Mouse (Mus musculus) heart, postnatal 0 days (tissue): Measurements from ENCODE around the gene Fat1. TPM values are rescaled to one million over a fixed set of nuclear protein-coding genes. Genes with fewer than 3 reads are reported as not detected.

Experiments used
- ATAC-seq: fragments of 200-750 bp; cut with Nextera tagmentation; 2 replicates; pipeline ENCODE4 v1.8.0; 2017; ENCODE audit warnings: low read depth, moderate number of reproducible peaks, moderate library complexity; ENCODE audit not compliant: insufficient read depth
- DNase-seq: peaks from one replicate; pipeline ENCODE4 v3.0.0-alpha.2; 2016; ENCODE audit warnings: low spot score
- H3K27ac ChIP-seq: fragments of 300-500 bp; sonication (generic); 2 replicates; pipeline ENCODE4 v1.5.1; 2014; ENCODE audit warnings: low read depth, mild to moderate bottlenecking
- H3K27me3 ChIP-seq: fragments of 300-500 bp; sonication (generic); 2 replicates; pipeline ENCODE4 v1.6.1; 2014; ENCODE audit warnings: low read length, mixed read lengths; ENCODE audit not compliant: control insufficient read depth, insufficient read depth
- H3K36me3 ChIP-seq: fragments of 300-500 bp; sonication (generic); replicated peaks from 2 replicates; pipeline ENCODE4 v1.6.1; 2014; ENCODE audit warnings: low read length, mixed read lengths; ENCODE audit not compliant: control insufficient read depth, insufficient read depth
- H3K4me1 ChIP-seq: fragments of 300-500 bp; sonication (generic); 2 replicates; pipeline ENCODE4 v1.6.1; 2014; ENCODE audit warnings: antibody characterized with exemption; ENCODE audit not compliant: control insufficient read depth, insufficient read depth
- H3K4me2 ChIP-seq: fragments of 300-500 bp; sonication (generic); 2 replicates; pipeline ENCODE4 v1.6.1; 2014; ENCODE audit warnings: low read depth, mild to moderate bottlenecking, low read length, moderate library complexity
- H3K4me3 ChIP-seq: fragments of 300-500 bp; sonication (generic); 2 replicates; pipeline ENCODE4 v1.5.1; 2014; ENCODE audit warnings: low read depth, low read length
- H3K9ac ChIP-seq: fragments of 300-500 bp; sonication (generic); replicated peaks from 2 replicates; pipeline ENCODE4 v1.6.1; 2014; ENCODE audit warnings: low read depth, low read length, mixed read lengths
- H3K9me3 ChIP-seq: fragments of 300-500 bp; sonication (generic); replicated peaks from 2 replicates; pipeline ENCODE4 v1.6.1; 2016; ENCODE audit warnings: low read length; ENCODE audit not compliant: control insufficient read depth
- CTCF ChIP-seq: IDR thresholded peaks from 2 replicates; pipeline ENCODE4 v1.5.1; 2016; ENCODE audit warnings: antibody characterized with exemption, control low read depth, low read depth
- EP300 ChIP-seq: IDR thresholded peaks from 2 replicates; pipeline ENCODE4 v1.6.1; 2016; ENCODE audit warnings: antibody characterized with exemption, low read depth
- WGBS: fragments of 180-500 bp; shearing (Covaris S2); extraction: QIAGEN DNeasy Blood & Tissue Kit; methylation state at CpG from one replicate; pipeline ENCODE4 v1.1.7; 2014; 5-methylcytosine and 5-hydroxymethylcytosine counted together
- polyA plus RNA-seq: library from polyadenylated mRNA; unstranded; fragments of >200 nt; fragmentation: Nextera tagmentation; extraction: Ambion mirVana; gene quantifications from 2 replicates; pipeline ENCODE4 v1.2.1, GENCODE M21; 2015
- total RNA-seq: library from RNA; depleted of rRNA; stranded (reverse); fragments of >200 nt; gene quantifications from 2 replicates; pipeline ENCODE4 v1.2.3, GENCODE M21; 2014; ENCODE audit warnings: low replicate concordance

Gene Fat1
- total and polyA plus RNA-seq, 2 experiments from 2014 or later: 5.1 to 42.8 TPM

DNA sequence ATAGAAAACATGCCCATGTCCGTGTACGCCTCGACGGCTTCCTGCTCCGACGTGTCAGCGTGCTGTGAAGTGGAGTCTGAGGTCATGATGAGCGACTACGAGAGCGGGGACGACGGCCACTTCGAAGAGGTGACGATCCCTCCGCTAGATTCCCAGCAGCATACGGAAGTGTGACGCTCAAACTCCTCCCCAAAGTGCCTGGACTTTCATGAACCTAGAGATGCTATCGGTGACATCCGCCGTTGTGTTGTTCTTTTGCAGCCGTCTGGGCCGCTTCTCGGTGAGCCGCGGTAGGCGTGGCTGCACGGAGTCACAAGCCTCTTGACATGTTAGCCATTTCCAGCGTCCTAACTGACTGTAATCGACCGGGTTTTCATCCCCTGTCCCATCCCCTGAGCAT, 116.0 kb downstream of the Fat1 start:
- WGBS: 92% methylated on average over 30 of the region's 30 CpGs
- no peak for ATAC-seq
- Histone ChIP-seq H3K4me3 (no peak overlapping the region), H3K4me1 (no peaks in the 10 kb centered on the region), H3K9me3 (no peaks in the 10 kb centered on the region), H3K27ac (no peak overlapping the region), H3K4me2 (no peak overlapping the region), H3K36me3 (peaks cover 58% of the 10 kb centered on the region), H3K27me3 (no peaks in the 10 kb centered on the region), H3K9ac (no peak overlapping the region)
- no peak for TF ChIP-seq EP300
- TF ChIP-seq CTCF: no peak
- DNase-seq: no peak

GRCm38 (mm10) chr8:45052205-45052604, 117.0 kb downstream of the Fat1 start:
- peaks cover 49% of the 10 kb centered on the region for H3K36me3 ChIP-seq

GRCm38 (mm10) chr8:45052618-45053017, 117.4 kb downstream of the Fat1 start:
- Histone ChIP-seq H3K9ac (no peak overlapping the region), H3K4me1 (no peaks in the 10 kb centered on the region), H3K4me3 (no peak overlapping the region), H3K27me3 (no peaks in the 10 kb centered on the region), H3K36me3 (peaks cover 47% of the 10 kb centered on the region), H3K27ac (no peak overlapping the region), H3K4me2 (no peak overlapping the region), H3K9me3 (no peaks in the 10 kb centered on the region)
- WGBS: 78% methylated on average over 9 of the region's 9 CpGs
- no peak for TF ChIP-seq EP300
- TF ChIP-seq CTCF: no peak
- ATAC-seq (no peak), DNase-seq (no peak)

More at GRCm38 (mm10) chr8:45052205-45052604, 117.0 kb downstream of the Fat1 start:
- no peak overlapping the region for H3K27ac ChIP-seq
- no peak overlapping the region for H3K4me2 ChIP-seq
- H3K9ac ChIP-seq: no peak overlapping the region
- WGBS: 92% methylated on average over 1 of the region's 1 CpGs
- H3K27me3 ChIP-seq: no peaks in the 10 kb centered on the region
- no peak; the same call in 1 of the 2 replicates for ATAC-seq
- peak; percentile 13 for DNase-seq
- H3K9me3 ChIP-seq: no peaks in the 10 kb centered on the region
- peak; percentile 39 for TF ChIP-seq CTCF
- TF ChIP-seq EP300: no peak
- no peak overlapping the region for H3K4me3 ChIP-seq
- H3K4me1 ChIP-seq: no peaks in the 10 kb centered on the region

GRCm38 (mm10) chr8:45055500-45055899, 120.3 kb downstream of the Fat1 start:
- Histone ChIP-seq H3K27ac (no peak overlapping the region), H3K9ac (no peak overlapping the region), H3K4me3 (no peak overlapping the region), H3K36me3 (peaks cover 43% of the 10 kb centered on the region), H3K4me2 (no peak overlapping the region), H3K27me3 (no peaks in the 10 kb centered on the region), H3K9me3 (no peaks in the 10 kb centered on the region), H3K4me1 (no peaks in the 10 kb centered on the region)
- ATAC-seq: no peak
- TF ChIP-seq CTCF (no peak), EP300 (no peak)
- whole genome bisulfite sequencing: 94% methylated on average over 3 of the region's 3 CpGs
- DNase-seq: no peak

DNA sequence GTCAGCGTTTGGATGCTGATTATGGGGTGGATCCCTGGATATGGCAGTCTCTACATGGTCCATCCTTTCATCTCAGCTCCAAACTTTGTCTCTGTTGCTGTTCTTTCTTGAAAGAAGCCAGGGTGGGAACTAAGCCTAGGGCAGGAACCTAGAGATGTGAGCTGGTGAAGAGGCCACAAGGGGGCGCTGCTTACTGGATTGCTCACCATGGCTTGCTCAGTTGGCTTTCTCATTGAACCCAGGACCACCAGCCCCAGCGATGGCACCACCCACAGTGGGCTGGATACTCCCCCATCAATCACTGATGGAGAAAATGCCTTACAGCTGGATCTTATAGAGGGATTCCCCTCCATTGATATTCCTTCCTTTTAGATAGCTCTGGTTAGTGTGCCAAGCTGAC, 121.6 kb downstream of the Fat1 start:
- Histone ChIP-seq H3K27ac (no peak overlapping the region), H3K9ac (no peak overlapping the region), H3K4me2 (no peak overlapping the region), H3K4me3 (no peak overlapping the region), H3K4me1 (no peaks in the 10 kb centered on the region), H3K36me3 (peaks cover 30% of the 10 kb centered on the region), H3K27me3 (no peaks in the 10 kb centered on the region), H3K9me3 (no peaks in the 10 kb centered on the region)
- 26% methylated on average over 2 of the region's 3 CpGs for WGBS
- ATAC-seq (no peak), DNase-seq (no peak)
- TF ChIP-seq CTCF (no peak), EP300 (no peak)

DNA sequence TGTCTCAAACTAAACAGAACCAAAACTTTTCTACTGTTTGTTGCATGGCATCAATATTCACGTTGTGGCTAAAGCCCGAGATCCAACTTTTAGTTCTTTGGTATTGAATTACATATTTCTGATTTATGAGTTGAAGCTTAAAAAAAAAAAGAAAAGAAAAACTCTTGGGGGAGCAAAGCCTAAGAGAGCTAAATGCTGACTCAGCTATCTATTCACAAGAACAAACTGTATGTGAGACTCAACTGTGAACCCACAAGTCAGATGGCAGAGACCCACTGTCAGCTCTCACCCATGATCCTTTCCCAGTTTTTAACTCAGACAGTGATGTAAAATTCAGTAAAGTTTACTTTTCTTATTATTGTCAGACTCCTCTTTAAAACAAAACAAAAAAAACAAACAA, 124.8 kb downstream of the Fat1 start:
- H3K36me3 ChIP-seq: 0 out of 2 replicates have a peak, but pooled peaks cover 6% of the 10 kb centered on the region
- DNase-seq: no peak
- H3K9me3 ChIP-seq: no peaks in the 10 kb centered on the region
- no peak overlapping the region for H3K9ac ChIP-seq
- no peak overlapping the region for H3K4me2 ChIP-seq
- no peaks in the 10 kb centered on the region for H3K4me1 ChIP-seq
- no peak overlapping the region for H3K4me3 ChIP-seq
- no peak for ATAC-seq
- TF ChIP-seq CTCF (no peak), EP300 (no peak)
- WGBS: 94% methylated on average over 2 of the region's 2 CpGs
- H3K27ac ChIP-seq: no peak overlapping the region
- H3K27me3 ChIP-seq: no peaks in the 10 kb centered on the region
